Mouse (Mus musculus): ENCODE measurements around the gene Rmdn3.

DNA sequence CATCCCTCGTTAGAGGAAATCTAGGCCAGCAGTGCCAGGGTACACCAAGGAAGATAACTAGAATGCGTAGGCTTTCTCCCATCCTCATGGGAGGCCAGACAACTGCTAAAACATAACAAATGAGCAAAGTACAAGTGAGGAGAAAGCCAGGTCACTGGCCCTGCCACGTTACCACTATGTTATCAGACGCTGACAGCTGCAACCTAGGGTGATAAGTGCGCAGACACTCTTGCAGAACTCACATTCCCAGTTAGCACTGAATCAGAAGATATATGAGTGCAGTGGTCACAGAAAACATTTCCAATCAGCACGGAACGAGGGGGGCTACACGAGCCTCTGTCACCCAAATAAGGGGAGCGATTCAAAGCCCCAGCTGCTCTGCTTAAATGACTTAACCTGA lies 1.4 kb downstream of the Rmdn3 start:
- TF ChIP-seq CTCF (IDR thresholded peaks at IDR 0.05; ENCODE audit: insufficient read depth, low read length) (no peak), POLR2A (IDR thresholded peaks at IDR 0.05; ENCODE audit: borderline replicate concordance, extremely low read depth, low read depth, low read length) (no peak)
